Mouse (Mus musculus): ENCODE data around the gene Vax2. TPM values are rescaled to one million over a fixed set of nuclear protein-coding genes. Genes with fewer than 3 reads are reported as not detected.

Gene Vax2
- polyA plus RNA-seq, 1 experiment = not detected

DNA sequence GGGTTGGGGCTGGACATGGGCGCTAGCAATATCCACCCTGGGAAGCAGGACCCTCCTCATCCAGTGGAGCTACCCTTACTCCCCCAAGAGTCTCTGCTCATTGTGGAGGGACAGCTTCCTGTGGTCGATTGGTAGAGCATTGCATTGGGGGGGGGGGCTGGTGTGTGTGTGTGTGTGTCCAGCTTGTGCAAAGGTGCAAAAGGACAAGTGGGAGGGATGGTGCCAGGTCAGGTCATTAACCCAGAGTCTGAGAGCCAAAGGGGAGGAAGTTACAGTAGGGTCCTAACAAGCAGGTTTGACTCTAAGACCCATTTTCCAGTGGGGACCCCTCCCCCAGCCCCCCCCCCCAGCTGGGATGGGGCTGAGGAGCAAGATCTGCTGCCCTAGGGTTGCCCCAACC lies 34.4 kb downstream of the Vax2 start:
- Histone ChIP-seq H3K4me1 (ENCODE audit: control insufficient read depth, insufficient read depth, low read length) (no peaks in the 10 kb centered on the region), H3K27ac (ENCODE audit: insufficient read depth, low read length) (no peak overlapping the region), H3K4me3 (ENCODE audit: insufficient read depth, low read length) (no peak overlapping the region)
- TF ChIP-seq POLR2A (IDR thresholded peaks at IDR 0.05; ENCODE audit: extremely low read depth, insufficient read depth, low read length) (no peak), CTCF (IDR thresholded peaks at IDR 0.05; ENCODE audit: extremely low read depth, insufficient read depth, low read length) (no peak)

DNA sequence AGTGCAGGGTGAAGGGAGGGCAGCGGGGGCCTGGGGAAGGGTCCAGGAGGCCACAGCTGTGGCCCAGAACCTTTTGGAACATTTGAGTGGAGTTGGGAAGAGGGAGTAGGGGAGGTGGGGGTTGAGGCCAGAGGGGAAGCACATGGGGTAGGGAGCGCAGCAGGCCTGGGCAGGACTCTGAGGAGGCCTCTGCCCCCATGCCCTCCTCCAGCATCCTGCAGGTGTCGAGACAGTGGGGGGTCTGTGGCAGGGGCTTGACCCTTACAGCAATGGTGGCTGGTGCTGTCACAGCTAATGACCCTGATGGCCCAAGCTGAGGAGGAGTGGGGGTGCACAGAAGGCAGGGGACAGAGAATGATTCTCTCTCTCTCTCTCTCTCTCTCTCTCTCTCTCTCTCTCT lies 38.2 kb downstream of the Vax2 start:
- Histone ChIP-seq H3K27ac (ENCODE audit: insufficient read depth, low read length) (no peak overlapping the region), H3K4me1 (ENCODE audit: control insufficient read depth, insufficient read depth, low read length) (no peaks in the 10 kb centered on the region), H3K4me3 (ENCODE audit: insufficient read depth, low read length) (no peak overlapping the region)
- TF ChIP-seq POLR2A (IDR thresholded peaks at IDR 0.05; ENCODE audit: extremely low read depth, insufficient read depth, low read length) = no peak
- no peak for TF ChIP-seq CTCF (IDR thresholded peaks at IDR 0.05; ENCODE audit: extremely low read depth, insufficient read depth, low read length)

DNA sequence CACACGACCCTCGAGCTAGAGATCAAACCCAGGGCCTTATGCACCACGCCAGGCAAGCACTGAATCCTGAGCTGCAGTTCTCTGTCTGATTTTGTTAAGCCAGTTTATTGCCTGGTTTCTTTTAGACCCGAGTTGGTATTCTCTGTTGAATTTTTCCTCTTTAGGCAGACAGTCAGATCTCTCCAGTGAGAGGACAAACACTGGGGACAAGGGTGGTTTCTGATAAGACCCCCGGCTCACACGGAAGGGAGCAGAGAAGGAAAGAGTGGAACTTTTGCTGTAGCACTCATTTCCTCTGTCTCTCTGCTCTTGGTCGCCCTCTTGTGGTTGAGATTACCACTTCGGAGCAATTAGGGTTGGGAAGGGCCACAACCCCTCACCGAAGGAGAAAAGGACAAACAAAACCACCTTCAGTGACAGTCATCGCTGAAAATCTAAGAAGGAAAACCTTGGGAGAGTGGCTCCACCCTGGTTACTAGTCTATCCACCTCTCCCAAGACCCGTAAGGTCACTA lies 39.2 kb downstream of the Vax2 start:
- TF ChIP-seq POLR2A (IDR thresholded peaks at IDR 0.05; ENCODE audit: extremely low read depth, insufficient read depth, low read length) (no peak), CTCF (IDR thresholded peaks at IDR 0.05; ENCODE audit: extremely low read depth, insufficient read depth, low read length) (peak; percentile 78)
- no peaks in the 10 kb centered on the region for H3K4me1 ChIP-seq (ENCODE audit: control insufficient read depth, insufficient read depth, low read length)
- no peak overlapping the region for H3K4me3 ChIP-seq (ENCODE audit: insufficient read depth, low read length)
- no peak overlapping the region for H3K27ac ChIP-seq (ENCODE audit: insufficient read depth, low read length)

DNA sequence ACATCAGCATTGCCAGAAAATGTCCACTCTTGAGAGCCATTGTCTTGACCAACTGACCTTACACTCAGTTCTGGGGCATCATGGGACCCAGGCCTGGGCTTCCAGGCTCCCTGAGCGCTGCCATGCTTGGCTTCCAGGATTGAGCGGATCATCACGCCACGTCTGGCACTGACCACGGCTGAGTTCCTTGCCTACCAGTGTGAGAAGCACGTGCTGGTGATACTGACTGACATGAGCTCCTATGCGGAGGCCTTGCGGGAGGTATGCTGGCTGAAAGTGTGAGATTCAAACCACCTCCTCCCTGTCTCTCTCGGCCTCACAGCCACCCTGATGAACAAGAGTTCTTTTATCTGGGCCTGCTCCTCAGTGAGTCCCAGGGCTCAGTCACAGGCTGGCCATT lies 45.0 kb downstream of the Vax2 start:
- Histone ChIP-seq H3K4me3 (ENCODE audit: insufficient read depth, low read length) (no peak overlapping the region), H3K27ac (ENCODE audit: insufficient read depth, low read length) (no peak overlapping the region), H3K4me1 (ENCODE audit: control insufficient read depth, insufficient read depth, low read length) (no peaks in the 10 kb centered on the region)
- TF ChIP-seq CTCF (IDR thresholded peaks at IDR 0.05; ENCODE audit: extremely low read depth, insufficient read depth, low read length) (no peak), POLR2A (IDR thresholded peaks at IDR 0.05; ENCODE audit: extremely low read depth, insufficient read depth, low read length) (no peak)

DNA sequence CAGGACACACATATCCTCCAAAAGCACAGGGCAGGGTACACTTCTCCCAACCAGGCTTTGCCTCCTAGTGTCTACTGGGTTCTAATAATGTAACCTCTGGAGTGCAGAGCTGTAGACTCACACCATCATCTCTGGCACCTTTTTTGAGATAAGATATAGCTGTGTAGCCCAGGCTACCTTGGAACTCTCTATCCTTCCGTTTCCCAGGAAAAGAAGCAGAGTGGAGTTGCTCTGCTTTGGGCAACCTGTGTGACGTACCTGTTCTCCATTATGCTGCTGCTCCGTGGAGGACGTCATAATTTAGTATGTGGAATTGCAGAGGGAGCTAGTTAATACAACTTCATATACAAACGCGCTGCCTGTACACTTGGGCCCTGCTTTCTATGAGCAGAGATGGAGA lies 51.3 kb downstream of the Vax2 start, which contains the start of gene Ankrd53:
Gene Ankrd53, plus strand, starts transcription at position 301 of the 400 bp plus-strand sequence.
- TF ChIP-seq CTCF (IDR thresholded peaks at IDR 0.05; ENCODE audit: extremely low read depth, insufficient read depth, low read length) (no peak), POLR2A (IDR thresholded peaks at IDR 0.05; ENCODE audit: extremely low read depth, insufficient read depth, low read length) (no peak)

DNA sequence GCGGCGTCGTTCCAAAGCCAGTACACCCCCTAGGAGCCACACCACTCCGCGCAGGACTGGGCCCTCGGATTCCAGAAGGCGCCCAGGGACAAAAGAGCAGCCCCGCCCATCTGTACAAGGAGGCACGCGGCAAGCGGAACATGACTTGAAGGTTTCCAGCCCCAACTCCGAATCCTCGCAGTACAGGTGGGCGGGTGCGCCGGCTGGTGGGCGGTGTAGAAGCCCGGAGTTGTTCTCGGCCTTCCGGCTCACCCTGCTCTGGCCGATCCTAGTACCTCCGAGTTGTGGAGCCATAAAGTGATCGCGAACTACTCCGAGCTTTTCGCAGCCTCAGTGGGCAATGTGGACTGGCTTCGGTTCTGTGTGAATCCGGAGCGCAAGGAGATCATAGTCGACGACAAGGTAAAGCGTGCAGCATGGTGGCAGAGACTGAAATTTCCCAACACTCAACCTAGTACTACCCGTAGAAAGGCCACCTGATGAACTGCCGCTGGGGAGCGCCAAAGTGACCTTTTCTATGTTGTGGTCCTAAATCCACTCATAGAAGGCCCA lies 51.9 kb downstream of the Vax2 start:
- Histone ChIP-seq H3K27ac (ENCODE audit: insufficient read depth, low read length) (no peak overlapping the region), H3K4me3 (ENCODE audit: insufficient read depth, low read length) (no peak overlapping the region), H3K4me1 (ENCODE audit: control insufficient read depth, insufficient read depth, low read length) (0 out of 2 replicates have a peak, but pooled peaks cover 1% of the 10 kb centered on the region)
- TF ChIP-seq POLR2A (IDR thresholded peaks at IDR 0.05; ENCODE audit: extremely low read depth, insufficient read depth, low read length) (no peak), CTCF (IDR thresholded peaks at IDR 0.05; ENCODE audit: extremely low read depth, insufficient read depth, low read length) (no peak)

More for the DNA sequence above, 51.3 kb downstream of the Vax2 start, which contains the start of gene Ankrd53:
- no peak within 1 kb of the TSS for H3K4me3 ChIP-seq (ENCODE audit: insufficient read depth, low read length)
- H3K27ac ChIP-seq (ENCODE audit: insufficient read depth, low read length) = no peak within 1 kb of the TSS
- H3K4me1 ChIP-seq (ENCODE audit: control insufficient read depth, insufficient read depth, low read length) = 0 out of 2 replicates have a peak, but pooled peaks cover 1% of the 10 kb centered on the region

DNA sequence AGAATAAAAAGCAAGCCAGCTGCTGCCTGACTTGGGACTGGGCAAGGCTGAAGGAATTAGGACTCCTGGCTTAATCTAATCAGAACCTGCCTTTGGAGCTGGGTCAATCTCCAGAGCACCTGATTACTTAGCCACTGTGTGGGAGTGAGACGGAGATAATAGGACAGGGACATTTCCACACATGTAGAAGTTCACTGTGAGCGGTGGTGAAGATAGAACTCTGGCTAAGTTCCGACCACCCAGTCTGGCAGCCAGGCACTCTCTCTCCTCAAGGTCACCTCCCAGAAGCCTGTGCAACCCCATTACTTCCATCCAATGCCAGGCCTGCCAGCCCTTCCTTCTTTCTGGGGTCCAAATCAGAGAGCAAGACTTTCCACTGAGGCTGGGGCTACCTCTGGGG lies 55.9 kb downstream of the Vax2 start:
- Histone ChIP-seq H3K27ac (ENCODE audit: insufficient read depth, low read length) (no peak overlapping the region), H3K4me1 (ENCODE audit: control insufficient read depth, insufficient read depth, low read length) (0 out of 2 replicates have a peak, but pooled peaks cover 1% of the 10 kb centered on the region), H3K4me3 (ENCODE audit: insufficient read depth, low read length) (no peak overlapping the region)
- TF ChIP-seq CTCF (IDR thresholded peaks at IDR 0.05; ENCODE audit: extremely low read depth, insufficient read depth, low read length) (no peak), POLR2A (IDR thresholded peaks at IDR 0.05; ENCODE audit: extremely low read depth, insufficient read depth, low read length) (no peak)

DNA sequence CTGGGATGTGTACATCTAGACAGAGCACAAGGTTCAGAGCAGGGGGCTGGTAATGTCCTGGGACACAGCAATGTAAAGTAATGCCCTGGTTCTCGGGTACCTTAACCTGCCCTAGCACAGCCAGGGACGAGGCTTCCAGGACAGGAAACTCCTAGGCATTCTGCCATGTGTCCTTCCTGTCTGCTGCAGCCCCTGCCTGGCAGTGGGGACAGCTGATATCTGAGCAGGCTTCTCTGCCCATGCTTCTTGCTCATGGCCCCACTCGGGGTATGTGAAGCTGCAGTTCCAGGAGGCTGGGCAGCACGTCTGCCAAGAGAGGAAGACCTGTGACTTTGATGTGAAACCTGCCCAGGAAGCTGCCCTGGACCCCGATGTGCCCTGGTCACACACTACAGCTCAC lies 57.4 kb downstream of the Vax2 start:
- H3K4me1 ChIP-seq (ENCODE audit: control insufficient read depth, insufficient read depth, low read length) = 0 out of 2 replicates have a peak, but pooled peaks cover under 1% of the 10 kb centered on the region
- TF ChIP-seq POLR2A (IDR thresholded peaks at IDR 0.05; ENCODE audit: extremely low read depth, insufficient read depth, low read length) (no peak), CTCF (IDR thresholded peaks at IDR 0.05; ENCODE audit: extremely low read depth, insufficient read depth, low read length) (no peak)

DNA sequence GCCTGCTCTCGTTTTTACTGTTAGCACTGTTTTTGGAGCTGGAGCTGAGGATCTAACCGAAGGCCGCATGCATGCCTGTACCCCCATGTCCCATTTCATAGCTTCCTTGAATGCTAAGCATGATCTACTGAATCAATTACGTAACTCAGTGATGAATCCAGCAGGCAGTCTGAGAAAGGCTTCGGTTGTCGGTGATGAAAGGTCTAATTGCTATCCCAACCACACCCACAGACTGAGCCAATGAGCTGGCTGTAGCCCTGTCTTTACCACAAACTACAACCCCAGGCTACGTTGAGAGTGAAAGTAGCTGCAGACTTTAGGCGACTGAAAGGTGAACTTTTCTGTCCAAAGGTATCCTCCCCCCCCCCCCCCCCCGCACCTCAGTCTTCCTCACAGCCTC lies 63.1 kb downstream of the Vax2 start:
- peak overlapping the region; percentile 78; the same call in 1 of the 2 replicates for H3K4me3 ChIP-seq (ENCODE audit: insufficient read depth, low read length)
- no peak for TF ChIP-seq POLR2A (IDR thresholded peaks at IDR 0.05; ENCODE audit: extremely low read depth, insufficient read depth, low read length)
- no peak for TF ChIP-seq CTCF (IDR thresholded peaks at IDR 0.05; ENCODE audit: extremely low read depth, insufficient read depth, low read length)
- peaks cover 6% of the 10 kb centered on the region for H3K4me1 ChIP-seq (ENCODE audit: control insufficient read depth, insufficient read depth, low read length)
- no peak overlapping the region for H3K27ac ChIP-seq (ENCODE audit: insufficient read depth, low read length)

More for the DNA sequence above, 57.4 kb downstream of the Vax2 start:
- H3K27ac ChIP-seq (ENCODE audit: insufficient read depth, low read length) = no peak overlapping the region
- H3K4me3 ChIP-seq (ENCODE audit: insufficient read depth, low read length) = no peak overlapping the region
